Mouse (Mus musculus) E14TG2a.4 (cell line): ENCODE data around the gene Arhgap23.

ENCODE experiments used
- H3K27me3 ChIP-seq: 2 replicates; pipeline ENCODE4 v1.6.1; 2014; ENCODE audit warnings: low read length, control low read depth; ENCODE audit not compliant: insufficient read depth
- H3K36me3 ChIP-seq: 2 replicates; pipeline ENCODE4 v1.6.1; 2014; ENCODE audit warnings: low read length, control low read depth; ENCODE audit not compliant: insufficient read depth
- H3K4me1 ChIP-seq: replicated peaks from 2 replicates; pipeline ENCODE4 v1.6.1; 2014; ENCODE audit warnings: low read depth, low read length, control low read depth
- H3K4me3 ChIP-seq: replicated peaks from 2 replicates; pipeline ENCODE4 v1.5.1; 2014; ENCODE audit warnings: mild to moderate bottlenecking, low read length
- H3K9me3 ChIP-seq: 2 replicates; pipeline ENCODE4 v1.6.1; 2014; ENCODE audit warnings: low read length, control low read depth
- CTCF ChIP-seq: conservative IDR thresholded peaks from 2 replicates; pipeline ENCODE4 v1.5.1; 2014; ENCODE audit warnings: low read length
- NANOG ChIP-seq: IDR thresholded peaks from 2 replicates; pipeline ENCODE4 v1.6.1; 2014; ENCODE audit warnings: borderline replicate concordance, low read length, mixed read lengths
- POU5F1 ChIP-seq: IDR thresholded peaks from 2 replicates; pipeline ENCODE4 v1.6.1; 2014; ENCODE audit warnings: low read length, borderline replicate concordance

Arhgap23 gene

DNA sequence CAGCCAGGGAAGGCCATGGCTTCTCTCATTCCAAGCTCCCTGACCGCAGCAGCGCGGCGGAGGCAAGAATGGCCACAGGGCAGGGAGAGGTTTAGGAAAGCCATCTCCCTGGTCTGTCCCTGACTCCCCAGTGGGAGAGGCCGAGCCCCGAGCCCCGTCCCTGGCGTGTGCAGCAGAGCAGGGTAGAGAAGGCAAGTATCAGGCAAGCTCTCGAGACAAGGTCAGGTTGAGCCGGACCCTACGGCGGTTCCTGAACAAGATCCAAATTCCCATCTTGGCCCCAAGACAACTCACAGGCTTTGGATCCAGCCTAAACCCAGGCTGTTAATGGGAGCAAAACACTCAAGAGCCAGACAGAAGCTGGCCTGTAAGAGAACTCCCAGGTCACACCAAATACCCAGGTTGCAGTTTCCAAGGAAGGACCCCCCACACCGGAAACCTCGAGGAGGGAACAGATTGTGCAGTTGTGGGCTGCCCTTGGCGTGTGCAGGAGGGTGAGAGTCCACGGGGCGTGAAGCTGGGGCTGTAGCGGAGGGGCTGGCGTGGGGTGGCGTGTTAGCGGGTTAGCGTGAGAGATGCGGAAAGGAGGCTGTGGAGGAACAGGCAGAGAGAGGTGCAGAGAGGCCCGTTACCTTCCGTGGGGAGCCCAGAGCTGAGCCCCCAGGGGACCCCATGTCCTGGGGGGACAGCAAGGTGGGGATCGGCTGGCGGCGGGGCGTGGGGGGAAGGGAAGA is 106.6 kb downstream of the Arhgap23 start:
- H3K9me3 ChIP-seq: no peaks in the 10 kb centered on the region
- H3K36me3 ChIP-seq: peaks cover 55% of the 10 kb centered on the region
- TF ChIP-seq POU5F1: no peak
- TF ChIP-seq NANOG: no peak
- no peak for TF ChIP-seq CTCF
- peaks cover 50% of the 10 kb centered on the region for H3K4me1 ChIP-seq
- peaks cover 23% of the 10 kb centered on the region for H3K27me3 ChIP-seq
- H3K4me3 ChIP-seq: peak overlapping the region; percentile 72

- no peaks in the 10 kb centered on the region for H3K9me3 ChIP-seq
- H3K4me3 ChIP-seq: peak overlapping the region; percentile 48
- H3K27me3 ChIP-seq: peaks cover 23% of the 10 kb centered on the region
- TF ChIP-seq NANOG (no peak), CTCF (no peak), POU5F1 (no peak)
- H3K36me3 ChIP-seq: peaks cover 48% of the 10 kb centered on the region
- H3K4me1 ChIP-seq: peaks cover 57% of the 10 kb centered on the region
These were observed 107.8 kb downstream of the Arhgap23 start for GRCm38 (mm10) chr11:97523107-97523506.

GRCm38 (mm10) chr11:97523827-97524261 is 108.5 kb downstream of the Arhgap23 start:
- H3K4me3 ChIP-seq: peak overlapping the region; percentile 48; the same call in 1 of the 2 replicates
- peaks cover 65% of the 10 kb centered on the region for H3K4me1 ChIP-seq

DNA sequence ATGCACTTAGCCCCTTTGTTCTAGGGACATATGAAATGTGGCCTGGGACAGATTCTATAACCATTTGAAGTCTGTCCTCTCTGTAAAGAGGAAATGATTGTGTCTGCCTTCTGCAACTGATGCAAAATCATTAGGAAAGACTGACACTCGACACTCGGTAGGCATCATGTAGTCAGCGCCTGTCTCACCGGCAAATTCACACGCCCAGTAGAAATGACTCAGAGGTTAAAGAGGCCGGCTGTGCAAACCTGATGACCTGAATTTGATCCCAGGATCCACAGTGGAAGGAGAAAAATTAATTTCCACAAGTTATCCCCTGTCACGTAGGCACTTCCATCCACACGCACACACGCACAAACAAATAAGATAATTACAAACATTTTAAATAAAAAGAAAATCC is 109.0 kb downstream of the Arhgap23 start:
- H3K4me1 ChIP-seq: peaks cover 66% of the 10 kb centered on the region
- TF ChIP-seq NANOG (no peak), CTCF (no peak), POU5F1 (no peak)
- peaks cover 40% of the 10 kb centered on the region for H3K36me3 ChIP-seq
- no peak overlapping the region for H3K4me3 ChIP-seq
- no peaks in the 10 kb centered on the region for H3K9me3 ChIP-seq
- H3K27me3 ChIP-seq: peaks cover 23% of the 10 kb centered on the region

More at GRCm38 (mm10) chr11:97523827-97524261, 108.5 kb downstream of the Arhgap23 start:
- Histone ChIP-seq H3K27me3 (peaks cover 23% of the 10 kb centered on the region), H3K9me3 (no peaks in the 10 kb centered on the region), H3K36me3 (peaks cover 41% of the 10 kb centered on the region)
- TF ChIP-seq CTCF (no peak), NANOG (no peak), POU5F1 (no peak)

DNA sequence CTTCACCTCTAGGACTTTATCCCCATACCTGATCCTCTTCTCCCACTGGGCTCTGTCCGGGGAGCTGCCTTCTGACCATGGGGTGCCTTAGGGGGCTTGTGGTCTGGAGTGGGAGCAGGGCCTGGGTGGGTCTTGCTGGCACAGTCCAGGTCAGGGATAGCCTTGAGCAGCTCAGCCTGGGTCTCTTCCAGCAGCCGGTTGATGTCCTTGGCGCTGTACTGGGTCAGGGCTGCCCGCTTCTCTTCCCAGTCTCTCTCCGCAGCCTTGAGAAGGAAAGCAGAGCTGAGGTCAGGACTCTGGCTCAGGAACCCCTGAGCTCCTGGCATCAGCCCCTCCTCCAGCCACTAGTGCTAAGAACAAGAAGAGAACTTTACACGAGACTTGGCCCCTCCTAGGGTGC is 110.0 kb downstream of the Arhgap23 start:
- no peak overlapping the region for H3K4me3 ChIP-seq
- H3K4me1 ChIP-seq: peaks cover 64% of the 10 kb centered on the region
- TF ChIP-seq NANOG (no peak), POU5F1 (no peak), CTCF (no peak)
- H3K36me3 ChIP-seq: peaks cover 41% of the 10 kb centered on the region
- H3K27me3 ChIP-seq: peaks cover 23% of the 10 kb centered on the region
- no peaks in the 10 kb centered on the region for H3K9me3 ChIP-seq

DNA sequence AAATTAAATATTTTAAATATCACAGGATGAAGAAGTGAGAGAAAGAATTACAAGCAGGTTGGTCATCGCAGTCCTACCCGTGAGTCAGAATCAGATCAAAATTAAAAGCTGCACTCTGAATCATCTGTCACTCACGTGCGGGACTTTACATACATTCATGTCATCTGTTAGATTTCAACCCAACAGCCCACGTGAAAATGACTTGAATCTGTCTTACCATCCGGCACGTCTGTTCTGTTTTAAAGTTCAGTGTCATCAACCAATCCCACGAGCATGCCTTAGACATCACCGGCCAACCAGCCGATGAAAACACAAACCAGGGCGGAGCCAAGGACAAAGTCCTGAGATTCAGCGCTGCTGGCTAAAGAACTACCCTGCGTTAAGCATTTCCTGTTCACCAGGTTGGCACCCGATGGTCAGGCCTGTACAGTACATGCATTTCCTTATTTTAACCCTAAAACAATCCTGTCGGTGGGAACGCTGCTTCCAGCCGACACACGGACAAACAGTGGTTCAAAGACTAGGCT is 113.0 kb downstream of the Arhgap23 start:
- Histone ChIP-seq H3K36me3 (peaks cover 49% of the 10 kb centered on the region), H3K27me3 (peaks cover 23% of the 10 kb centered on the region), H3K9me3 (no peaks in the 10 kb centered on the region), H3K4me1 (peaks cover 60% of the 10 kb centered on the region), H3K4me3 (no peak overlapping the region)
- TF ChIP-seq NANOG: no peak
- no peak for TF ChIP-seq POU5F1
- TF ChIP-seq CTCF: no peak

GRCm38 (mm10) chr11:97530069-97530468 is 114.7 kb downstream of the Arhgap23 start:
- H3K9me3 ChIP-seq: no peaks in the 10 kb centered on the region
- H3K36me3 ChIP-seq: peaks cover 39% of the 10 kb centered on the region
- H3K4me1 ChIP-seq: peaks cover 57% of the 10 kb centered on the region
- peaks cover 41% of the 10 kb centered on the region for H3K27me3 ChIP-seq
- TF ChIP-seq NANOG (no peak), CTCF (no peak), POU5F1 (no peak)
- H3K4me3 ChIP-seq: no peak overlapping the region

- TF ChIP-seq CTCF (no peak), POU5F1 (no peak), NANOG (no peak)
These were observed 115.6 kb downstream of the Arhgap23 start for GRCm38 (mm10) chr11:97530961-97531360.

More at GRCm38 (mm10) chr11:97530961-97531360, 115.6 kb downstream of the Arhgap23 start:
- no peak overlapping the region for H3K4me3 ChIP-seq
- peaks cover 31% of the 10 kb centered on the region for H3K36me3 ChIP-seq
- H3K9me3 ChIP-seq: no peaks in the 10 kb centered on the region
- H3K27me3 ChIP-seq: peaks cover 49% of the 10 kb centered on the region
- H3K4me1 ChIP-seq: peaks cover 64% of the 10 kb centered on the region
